ENCODE assay signal across 24 mouse cellular contexts in the genomic region with DNA sequence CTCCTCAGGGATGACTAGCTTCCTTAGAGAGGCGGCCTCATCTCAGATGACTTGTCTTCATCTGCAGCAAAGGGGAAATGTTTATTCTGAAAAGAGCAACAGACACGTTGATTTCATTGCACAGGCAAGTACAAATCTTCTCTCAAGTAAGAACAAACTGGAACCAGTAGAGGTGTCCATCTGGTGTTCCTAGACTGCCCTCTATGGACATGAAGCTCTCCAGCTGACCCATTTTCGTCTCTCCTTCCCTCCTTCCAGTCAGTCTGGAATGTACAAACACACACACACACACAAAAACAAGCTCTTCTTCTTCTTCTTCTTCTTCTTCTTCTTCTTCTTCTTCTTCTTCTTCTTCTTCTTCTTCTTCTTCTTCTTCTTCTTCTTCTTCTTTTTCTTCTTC. TPM values are rescaled to one million over a fixed set of nuclear protein-coding genes. Genes with fewer than 3 reads are reported as not detected.
DNase-seq lines count a peak whose midpoint lies in the region; ATAC-seq and TF ChIP-seq lines count a peak whose summit lies in the region.
"Had no signal": no experiment of that assay in that cellular context is flagged by ENCODE, and none has a peak within 500 bp of the region (broad histone marks: within the 10 kb centered on the region; RNA-seq: fewer than 3 reads in every experiment).

No protein-coding gene starts in this region.

- H3K4me1 ChIP-seq in heart, adult 2 months (ENCODE audit: control insufficient read depth, insufficient read depth, low read length): no peaks in the 10 kb centered on the region
- no peaks in the 10 kb centered on the region for H3K4me1 ChIP-seq in kidney, adult 2 months (ENCODE audit: control insufficient read depth, insufficient read depth, low read length)
- no peaks in the 10 kb centered on the region; a peak in 1 of 4 replicates for H3K4me1 ChIP-seq in CH12.LX (ENCODE audit: control insufficient read depth in 1 of 2, insufficient read depth in 2 of 2)
- H3K4me1 ChIP-seq in midbrain, embryonic 15.5 days: no peaks in the 10 kb centered on the region
- H3K4me1 ChIP-seq: forebrain, embryonic 15.5 days; hindbrain, embryonic 15.5 days; neural tube, embryonic 13.5 days had no signal

- H3K27me3 ChIP-seq in heart, adult 2 months (ENCODE audit: control insufficient read depth, insufficient read depth, low read length): no peaks in the 10 kb centered on the region
- no peaks in the 10 kb centered on the region for H3K27me3 ChIP-seq in kidney, adult 2 months (replicated peaks; ENCODE audit: control insufficient read depth, insufficient read depth, low read length)
- H3K27me3 ChIP-seq in CH12.LX (replicated peaks) (peaks cover 15% of the 10 kb centered on the region), Patski (no peaks in the 10 kb centered on the region)
- H3K27me3 ChIP-seq in midbrain, embryonic 15.5 days (replicated peaks): no peaks in the 10 kb centered on the region
- H3K27me3 ChIP-seq: forebrain, embryonic 15.5 days; heart, embryonic 15.5 days; hindbrain, embryonic 15.5 days; neural tube, embryonic 13.5 days had no signal

- TF ChIP-seq RAD21 in CH12.LX (IDR thresholded peaks at IDR 0.05; ENCODE audit: low read depth, low read length): peak; percentile 9

- TF ChIP-seq EP300 in heart, adult 2 months (IDR thresholded peaks at IDR 0.05; ENCODE audit: insufficient read depth, low read depth, low read length): no peak
- no peak for TF ChIP-seq EP300 in CH12.LX (IDR thresholded peaks at IDR 0.05; ENCODE audit: low read length)

- no peak for DNase-seq in heart, adult 2 months
- DNase-seq in heart, adult 8-10 months (ENCODE audit: low spot score): no peak
- DNase-seq in kidney, adult 2 months: peak; percentile 21
- DNase-seq in kidney, postnatal 36 days: no peak
- no peak for DNase-seq in CH12.LX (ENCODE audit: extremely low read depth)
- DNase-seq in Patski (ENCODE audit: low read depth, low spot score): no peak
- DNase-seq: adrenal gland, postnatal 25 days; gastrocnemius, postnatal 36 days; kidney, adult 11 months; kidney, postnatal 10 days; layer of hippocampus, adult 9-11 months; left cerebral cortex, postnatal 4 days; lung, embryonic 14.5 days; right cerebral cortex, adult 18-20 months had no signal

- TF ChIP-seq POLR2A in heart, adult 2 months (IDR thresholded peaks at IDR 0.05; ENCODE audit: insufficient read depth, low read depth, low read length): no peak
- TF ChIP-seq POLR2A in kidney, adult 2 months (IDR thresholded peaks at IDR 0.05; ENCODE audit: low read depth, low read length): no peak
- TF ChIP-seq POLR2A in CH12.LX (IDR thresholded peaks at IDR 0.05; ENCODE audit: low read depth, low read length): no peak

- dilution Hi-C loops in CH12.LX (cut with MboI; ENCODE audit: extremely low pct_ligation_motif_present, extremely low pct_unique_long_range_greater_than_20kb, low sequenced_read_pairs): no loop called here

- TF ChIP-seq CTCF in heart, adult 2 months (IDR thresholded peaks at IDR 0.05): peak; percentile 65
- peak; percentile 58 for TF ChIP-seq CTCF in kidney, adult 2 months (conservative IDR thresholded peaks at IDR 0.05; ENCODE audit: insufficient read depth, insufficient read length, low read depth, low read length)
- peak in 1 of 2 experiments; percentile 20; a peak in 1 of 4 replicates for TF ChIP-seq CTCF in CH12.LX (conservative IDR thresholded peaks at IDR 0.05 in 1 of 2, IDR thresholded peaks at IDR 0.05 in 1 of 2; ENCODE audit: low read depth in 2 of 2, low read length in 2 of 2)
- TF ChIP-seq CTCF in Patski (IDR thresholded peaks at IDR 0.05): peak; percentile 49

- no peaks in the 10 kb centered on the region for H3K36me3 ChIP-seq in heart, adult 2 months (ENCODE audit: control insufficient read depth, insufficient read depth, low read length)
- H3K36me3 ChIP-seq in kidney, adult 2 months (ENCODE audit: control insufficient read depth, insufficient read depth, low read length): no peaks in the 10 kb centered on the region
- no peaks in the 10 kb centered on the region for H3K36me3 ChIP-seq in CH12.LX (replicated peaks in 1 of 2; ENCODE audit: control insufficient read depth in 1 of 2, insufficient read depth in 1 of 2, low read length in 1 of 2)
- no peaks in the 10 kb centered on the region for H3K36me3 ChIP-seq in midbrain, embryonic 15.5 days (replicated peaks)
- H3K36me3 ChIP-seq: forebrain, embryonic 15.5 days; heart, embryonic 15.5 days; hindbrain, embryonic 15.5 days; liver, embryonic 12.5 days; neural tube, embryonic 13.5 days had no signal

- POLR2A ChIA-PET in Patski (lab: Charles Lee): interaction anchor here (0.6 kb wide), 1 partner anchor 39 kb away, joined by 6 read pairs; no protein-coding TSS in a partner anchor

- H3K4me2 ChIP-seq in CH12.LX (ENCODE audit: insufficient read depth, low read depth, poor library complexity, severe bottlenecking): no peak overlapping the region
- no peak overlapping the region for H3K4me2 ChIP-seq in midbrain, embryonic 15.5 days
- H3K4me2 ChIP-seq: forebrain, embryonic 15.5 days; heart, embryonic 15.5 days; hindbrain, embryonic 15.5 days; liver, embryonic 12.5 days; lung, embryonic 14.5 days; midbrain, embryonic 11.5 days; neural tube, embryonic 13.5 days had no signal

- in situ Hi-C loops in CH12.LX (cut with MboI; ENCODE audit: low pct_ligation_motif_present, low pct_unique_long_range_greater_than_20kb, low sequenced_read_pairs): no loop called here
- in situ Hi-C loops in Patski (cut with MboI; ENCODE audit: low pct_unique_long_range_greater_than_20kb): no loop called here

- ATAC-seq in Patski: no peak
- ATAC-seq in midbrain, embryonic 15.5 days (replicated peaks): no peak
- ATAC-seq: activated CD4-positive, CD25-positive, alpha-beta regulatory T cell, adult 4 months; forebrain, embryonic 15.5 days; liver, embryonic 12.5 days had no signal

- H3K27ac ChIP-seq in heart, adult 2 months: no peak overlapping the region
- no peak overlapping the region for H3K27ac ChIP-seq in kidney, adult 2 months (ENCODE audit: insufficient read depth, low read depth, low read length)
- no peak overlapping the region for H3K27ac ChIP-seq in CH12.LX (ENCODE audit: insufficient read depth, low read depth)
- no peak overlapping the region for H3K27ac ChIP-seq in midbrain, embryonic 15.5 days
- H3K27ac ChIP-seq: forebrain, embryonic 15.5 days; heart, embryonic 15.5 days; hindbrain, embryonic 15.5 days; left cerebral cortex, adult 2 months; liver, embryonic 12.5 days; macrophage; neural tube, embryonic 13.5 days had no signal

- CTCF ChIA-PET in Patski (lab: Charles Lee): interaction anchor here (0.9 to 1.6 kb wide), 4 partner anchors 9 to 192 kb away, joined by 3 to 4 read pairs (median 3); no protein-coding TSS in a partner anchor

- H3K4me3 ChIP-seq in heart, adult 2 months: no peak overlapping the region
- H3K4me3 ChIP-seq in kidney, adult 2 months (ENCODE audit: insufficient read depth, low read depth, low read length): no peak overlapping the region
- no peak overlapping the region for H3K4me3 ChIP-seq in CH12.LX (replicated peaks in 1 of 3; ENCODE audit: low read depth in 2 of 3, low read length in 2 of 3, poor library complexity in 1 of 3)
- no peak overlapping the region for H3K4me3 ChIP-seq in midbrain, embryonic 15.5 days
- H3K4me3 ChIP-seq: forebrain, embryonic 15.5 days; heart, embryonic 15.5 days; hindbrain, embryonic 15.5 days; left cerebral cortex, adult 2 months; liver, embryonic 12.5 days; neural tube, embryonic 13.5 days had no signal

- intact Hi-C loops in heart, adult 2 months (cut with DNase I): loop anchor here (1.0 to 5.0 kb wide), 3 partner anchors 45 to 263 kb away; no protein-coding TSS in a partner anchor

- WGBS in heart, adult 2 months: 28% methylated on average over 3 of the region's 3 CpGs
- 58% methylated on average over 3 of the region's 3 CpGs for WGBS in kidney, adult 2 months
- 76% methylated on average over 3 of the region's 3 CpGs for WGBS in midbrain, embryonic 15.5 days

- H3K79me2 ChIP-seq in heart, adult 2 months (replicated peaks; ENCODE audit: control insufficient read depth, insufficient read depth, low read length): no peaks in the 10 kb centered on the region
- H3K79me2 ChIP-seq in CH12.LX (replicated peaks; ENCODE audit: control insufficient read depth, extremely low read depth, insufficient read depth, poor library complexity, severe bottlenecking): no peaks in the 10 kb centered on the region

- no peak overlapping the region for H3K9ac ChIP-seq in heart, adult 2 months (ENCODE audit: low read depth, low read length)
- H3K9ac ChIP-seq in CH12.LX (ENCODE audit: insufficient read depth, low read depth): no peak overlapping the region
- no peak overlapping the region for H3K9ac ChIP-seq in midbrain, embryonic 15.5 days
- H3K9ac ChIP-seq: forebrain, embryonic 15.5 days; heart, embryonic 15.5 days; hindbrain, embryonic 15.5 days; liver, embryonic 12.5 days; lung, embryonic 14.5 days; neural tube, embryonic 13.5 days had no signal

- no peaks in the 10 kb centered on the region for H3K9me3 ChIP-seq in CH12.LX (replicated peaks; ENCODE audit: low read length)
- H3K9me3 ChIP-seq in midbrain, embryonic 15.5 days: no peaks in the 10 kb centered on the region
- H3K9me3 ChIP-seq: forebrain, embryonic 15.5 days; heart, embryonic 15.5 days; hindbrain, embryonic 15.5 days; liver, embryonic 12.5 days; neural tube, embryonic 13.5 days had no signal

TF ChIP-seq in CH12.LX, 34 proteins besides CTCF, POLR2A, EP300 and RAD21 (continues in another document):
- TF ChIP-seq E2F4 (IDR thresholded peaks at IDR 0.05; ENCODE audit: insufficient replicate concordance, low read depth, low read length) (no peak), CHD2 (IDR thresholded peaks at IDR 0.05; ENCODE audit: low read length) (no peak), TCF12 (IDR thresholded peaks at IDR 0.05; ENCODE audit: low read depth, low read length) (no peak), SMC3 (IDR thresholded peaks at IDR 0.05; ENCODE audit: low read depth, low read length) (no peak)

RNA-seq across cellular contexts. Expression of gene Ndufs6, which starts 23.6 kb away (rescaled TPM):
- total RNA-seq in heart, adult 2 months (2021): 1,000 to 10,000 TPM; 1,124 to 1,284 TPM
- polyA plus RNA-seq in heart, adult 2 months (2012; rRNA removed): 494 and 621 TPM in 2 replicates
- 1,000 to 10,000 TPM; 1,175 to 1,391 (median 1,278) TPM for total RNA-seq in heart, adult 8-10 months (2022)
- 191 and 319 TPM in 2 replicates for polyA plus RNA-seq in kidney, adult 2 months (2012; rRNA removed)
- 176 and 182 TPM in 2 replicates for total RNA-seq in CH12.LX (2012; rRNA removed)
- total RNA-seq in CH12.LX (2014; rRNA removed): 165 and 172 TPM in 2 replicates
- 190 and 200 TPM in 2 replicates for polyA plus RNA-seq in CH12.LX (2012; ENCODE audit: insufficient read length, low read depth)
- polyA plus RNA-seq in Patski (2021): 188 TPM
- polyA plus RNA-seq in midbrain, embryonic 15.5 days (2015; fragmentation: Nextera tagmentation; extraction: Ambion mirVana): 390 and 410 TPM in 2 replicates

RNA-seq across cellular contexts. Expression of gene Mrpl36, which starts 23.6 kb away (rescaled TPM):
- total RNA-seq in heart, adult 2 months (2021): 10 to 100 TPM; 53.3 to 57.8 TPM
- 75.4 and 81.8 TPM in 2 replicates for polyA plus RNA-seq in heart, adult 2 months (2012; rRNA removed)
- 10 to 100 TPM; 55.1 to 69.7 (median 59.7) TPM for total RNA-seq in heart, adult 8-10 months (2022)
- polyA plus RNA-seq in kidney, adult 2 months (2012; rRNA removed): 95.0 and 108 TPM in 2 replicates
- total RNA-seq in CH12.LX (2012; rRNA removed) (133 and 151 TPM in 2 replicates), CH12.LX (2014; rRNA removed) (206 and 220 TPM in 2 replicates)
- polyA plus RNA-seq in CH12.LX (2012; ENCODE audit: insufficient read length, low read depth) (102 TPM in 2 replicates), Patski (2021) (62.8 TPM)
- 74.3 and 78.9 TPM in 2 replicates for polyA plus RNA-seq in midbrain, embryonic 15.5 days (2015; fragmentation: Nextera tagmentation; extraction: Ambion mirVana)
